In the genomic region with DNA sequence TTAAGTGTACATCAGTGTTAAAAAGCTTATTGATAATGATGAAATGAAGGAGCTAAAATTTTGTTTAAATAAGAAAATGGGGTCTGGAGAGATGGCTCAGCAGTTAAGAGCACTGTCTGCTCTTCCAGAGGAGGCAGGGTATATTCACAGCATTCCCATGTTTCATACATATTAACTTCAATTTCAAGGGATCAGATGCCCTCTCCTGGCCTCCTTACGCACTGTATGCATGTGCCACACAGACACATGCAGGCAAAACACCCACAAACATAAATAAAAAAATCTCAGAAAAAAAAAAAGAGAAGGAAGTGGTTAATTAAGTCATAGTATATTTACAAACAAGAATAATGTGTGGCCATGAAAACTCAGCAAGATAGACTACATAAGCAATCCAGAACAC, we compare ENCODE assay signal across 22 mouse cellular contexts. TPM values are rescaled to one million over a fixed set of nuclear protein-coding genes. Genes with fewer than 3 reads are reported as not detected.
DNase-seq lines count a peak whose midpoint lies in the region; ATAC-seq and TF ChIP-seq lines count a peak whose summit lies in the region.
"Had no signal": no experiment of that assay in that cellular context is flagged by ENCODE, and none has a peak within 500 bp of the region (broad histone marks: within the 10 kb centered on the region; RNA-seq: fewer than 3 reads in every experiment).

No protein-coding gene starts in this region.

- H3K27me3 ChIP-seq in liver, adult 2 months (ENCODE audit: control insufficient read depth, insufficient read depth, low read length) = no peaks in the 10 kb centered on the region
- no peaks in the 10 kb centered on the region for H3K27me3 ChIP-seq in liver, embryonic 12.5 days (replicated peaks)
- H3K27me3 ChIP-seq: forebrain, embryonic 13.5 days; hindbrain, embryonic 13.5 days; limb, embryonic 15.5 days; lung, embryonic 15.5 days; stomach, embryonic 15.5 days had no signal

- TF ChIP-seq CTCF in gastrocnemius, adult 2 months (IDR thresholded peaks at IDR 0.05) = 0 out of 2 replicates have a peak, but pooled peaks have one; percentile 4
- TF ChIP-seq CTCF in liver, adult 2 months (IDR thresholded peaks at IDR 0.05; ENCODE audit: low read depth, low read length) = peak; percentile 13; the same call in 1 of the 2 replicates
- TF ChIP-seq CTCF in brain, embryonic 14.5 days (IDR thresholded peaks at IDR 0.05; ENCODE audit: borderline replicate concordance, extremely low read depth, insufficient read depth, insufficient read length) = peak; percentile 8; the same call in 1 of the 2 replicates

- H3K4me3 ChIP-seq in gastrocnemius, adult 2 months = no peak overlapping the region
- H3K4me3 ChIP-seq in liver, adult 2 months (ENCODE audit: insufficient read depth, low read depth, low read length) = no peak overlapping the region
- H3K4me3 ChIP-seq in liver, embryonic 12.5 days = no peak overlapping the region
- H3K4me3 ChIP-seq: forebrain, embryonic 13.5 days; hindbrain, embryonic 13.5 days; limb, embryonic 15.5 days; lung, embryonic 15.5 days; stomach, embryonic 15.5 days had no signal

- no peak for DNase-seq in gastrocnemius, adult 2 months
- no peak for DNase-seq in gastrocnemius, postnatal 14 days
- DNase-seq in liver, adult 2 months (ENCODE audit: extremely low read depth, low read depth, low spot score) = no peak
- peak; percentile 46 for DNase-seq in 3T3-L1 (ENCODE audit: low read depth, low spot score)
- DNase-seq in brain, embryonic 14.5 days (ENCODE audit: low read depth) = no peak
- no peak for DNase-seq in left cerebral cortex, postnatal 36 days (ENCODE audit: low spot score in 2 of 2)
- DNase-seq in heart, postnatal 14 days = no peak
- DNase-seq: cerebellum, postnatal 14 days; kidney, adult 18-20 months; kidney, postnatal 36 days; spleen, adult 18-20 months; thymus, postnatal 36 days had no signal

- no peaks in the 10 kb centered on the region for H3K9me3 ChIP-seq in liver, embryonic 12.5 days (replicated peaks)
- H3K9me3 ChIP-seq: forebrain, embryonic 13.5 days; hindbrain, embryonic 13.5 days; limb, embryonic 15.5 days; lung, embryonic 15.5 days; stomach, embryonic 15.5 days had no signal

- no peak for ATAC-seq in liver, embryonic 12.5 days
- ATAC-seq: forebrain, embryonic 13.5 days; midbrain, embryonic 16.5 days had no signal

- no peak overlapping the region for H3K27ac ChIP-seq in gastrocnemius, adult 2 months
- no peak overlapping the region for H3K27ac ChIP-seq in liver, adult 2 months (replicated peaks; ENCODE audit: insufficient read depth, low read depth, low read length)
- no peak overlapping the region for H3K27ac ChIP-seq in liver, embryonic 12.5 days
- H3K27ac ChIP-seq: forebrain, embryonic 13.5 days; hindbrain, embryonic 13.5 days; limb, embryonic 15.5 days; lung, embryonic 15.5 days; stomach, embryonic 15.5 days had no signal

- TF ChIP-seq POLR2A in liver, adult 2 months (IDR thresholded peaks at IDR 0.05; ENCODE audit: extremely low read depth, insufficient read depth, low read length) = no peak
- TF ChIP-seq POLR2A in brain, embryonic 14.5 days (IDR thresholded peaks at IDR 0.05; ENCODE audit: borderline replicate concordance, extremely low read depth, insufficient read depth, insufficient read length, poor library complexity, severe bottlenecking) = no peak

- intact Hi-C loops in gastrocnemius, adult 2 months (cut with DNase I) = no loop called here
- intact Hi-C loops in gastrocnemius, postnatal 14 days (cut with DNase I; ENCODE audit: low total_unique reads) = no loop called here
- intact Hi-C loops in left cerebral cortex, postnatal 36 days (cut with DNase I) = no loop called here
- intact Hi-C loops in heart, postnatal 14 days (cut with DNase I) = no loop called here

- no peak overlapping the region for H3K4me2 ChIP-seq in liver, embryonic 12.5 days
- H3K4me2 ChIP-seq: forebrain, embryonic 13.5 days; hindbrain, embryonic 13.5 days; limb, embryonic 15.5 days; lung, embryonic 15.5 days; stomach, embryonic 15.5 days had no signal

- H3K79me2 ChIP-seq in liver, adult 2 months (ENCODE audit: control insufficient read depth, insufficient read depth, low read length) = no peaks in the 10 kb centered on the region

- H3K9ac ChIP-seq in liver, adult 2 months (ENCODE audit: low read depth, low read length) = no peak overlapping the region
- H3K9ac ChIP-seq in liver, embryonic 12.5 days = no peak overlapping the region
- H3K9ac ChIP-seq: forebrain, embryonic 13.5 days; hindbrain, embryonic 13.5 days; limb, embryonic 15.5 days; lung, embryonic 15.5 days; stomach, embryonic 15.5 days had no signal

- no peaks in the 10 kb centered on the region for H3K36me3 ChIP-seq in liver, adult 2 months (ENCODE audit: control insufficient read depth, insufficient read depth, low read length)
- no peaks in the 10 kb centered on the region for H3K36me3 ChIP-seq in liver, embryonic 12.5 days
- H3K36me3 ChIP-seq: hindbrain, embryonic 13.5 days; limb, embryonic 15.5 days; lung, embryonic 15.5 days; stomach, embryonic 15.5 days had no signal

- peaks cover 5% of the 10 kb centered on the region; the same call in 1 of the 2 replicates for H3K4me1 ChIP-seq in liver, adult 2 months (ENCODE audit: control insufficient read depth, insufficient read depth, low read length)
- no peaks in the 10 kb centered on the region for H3K4me1 ChIP-seq in liver, embryonic 12.5 days
- H3K4me1 ChIP-seq: forebrain, embryonic 13.5 days; hindbrain, embryonic 13.5 days; lung, embryonic 15.5 days; stomach, embryonic 15.5 days had no signal

- WGBS in liver, adult 2 months = 89% methylated on average over 1 of the region's 1 CpGs
- WGBS in liver, embryonic 12.5 days (ENCODE audit: insufficient replicate concordance) = 56% methylated on average over 1 of the region's 1 CpGs

RNA-seq across cellular contexts. Expression of a gene that starts 45.8 kb away (rescaled TPM):
- total RNA-seq in gastrocnemius, adult 2 months (2021) = not detected
- total RNA-seq in gastrocnemius, postnatal 14 days (2021) = not detected
- total RNA-seq in liver, adult 2 months (2014; rRNA removed) = 0.07 TPM in 1 of 2 replicates, not detected in the other
- polyA plus RNA-seq in liver, adult 2 months (2012; rRNA removed) = not detected in 2 replicates
- polyA plus RNA-seq in liver, embryonic 12.5 days (2016; fragmentation: Nextera tagmentation; extraction: Ambion mirVana) = not detected in 2 replicates
- polyA plus RNA-seq in brain, embryonic 14.5 days (2012; rRNA removed) = not detected in 2 replicates
- not detected for total RNA-seq in left cerebral cortex, postnatal 36 days (2021)
- not detected for total RNA-seq in heart, postnatal 14 days (2021)
- total RNA-seq: left cerebral cortex, postnatal 14 days had no signal
- polyA plus RNA-seq: forebrain, embryonic 13.5 days; gonadal fat pad, adult 2 months; heart, embryonic 14.5 days; hindbrain, embryonic 13.5 days; lung, embryonic 15.5 days; midbrain, embryonic 16.5 days had no signal
